Mouse (Mus musculus): ENCODE measurements around the gene Entpd4b. TPM values are rescaled to one million over a fixed set of nuclear protein-coding genes. Genes with fewer than 3 reads are reported as not detected.
"Not testable (repeated sequence)": the region's sequence is repeated elsewhere in the genome, so short reads cannot be mapped to it uniquely, and the experiment has no call there.

The Entpd4b gene
- 10 to 100 TPM; 36.1 to 43.3 (median 39.5) TPM for total RNA-seq (2022)

GRCm38 (mm10) chr14:69555110-69555831 lies at the start of gene Entpd4b:
Gene Entpd4b, plus strand, starts transcription at chr14:69555424.
- DNase-seq (ENCODE audit: low spot score) = not testable (repeated sequence)

- not testable (repeated sequence) for DNase-seq (ENCODE audit: low spot score)
Observed at GRCm38 (mm10) chr14:69507000-69507399, 48.2 kb upstream of the Entpd4b start.

GRCm38 (mm10) chr14:69512449-69512848 lies 42.8 kb upstream of the Entpd4b start, which contains the start of gene Gm27179:
Gene Gm27179, minus strand, starts transcription at chr14:69512549.
- DNase-seq (ENCODE audit: low spot score) = not testable (repeated sequence)

- not testable (repeated sequence) for DNase-seq (ENCODE audit: low spot score)
Observed at GRCm38 (mm10) chr14:69520810-69521209, 34.4 kb upstream of the Entpd4b start.

- DNase-seq (ENCODE audit: low spot score) = not testable (repeated sequence)
Observed at GRCm38 (mm10) chr14:69523001-69523400, 32.2 kb upstream of the Entpd4b start.

- not testable (repeated sequence) for DNase-seq (ENCODE audit: low spot score)
Observed at GRCm38 (mm10) chr14:69526202-69526601, 29.0 kb upstream of the Entpd4b start.

- not testable (repeated sequence) for DNase-seq (ENCODE audit: low spot score)
Observed at GRCm38 (mm10) chr14:69536539-69536938, 18.7 kb upstream of the Entpd4b start.

GRCm38 (mm10) chr14:69540113-69540512 lies 15.1 kb upstream of the Entpd4b start:
- DNase-seq (ENCODE audit: low spot score) = not testable (repeated sequence)

- not testable (repeated sequence) for DNase-seq (ENCODE audit: low spot score)
Observed at GRCm38 (mm10) chr14:69542695-69543094, 12.5 kb upstream of the Entpd4b start.

- DNase-seq (ENCODE audit: low spot score) = not testable (repeated sequence)
Observed at GRCm38 (mm10) chr14:69544033-69544432, 11.2 kb upstream of the Entpd4b start.

GRCm38 (mm10) chr14:69545052-69545451 lies 10.2 kb upstream of the Entpd4b start:
- DNase-seq (ENCODE audit: low spot score) = not testable (repeated sequence)

- DNase-seq (ENCODE audit: low spot score) = not testable (repeated sequence)
Observed at GRCm38 (mm10) chr14:69547310-69547709, 7.9 kb upstream of the Entpd4b start.

- not testable (repeated sequence) for DNase-seq (ENCODE audit: low spot score)
Observed at GRCm38 (mm10) chr14:69556820-69557219, 1.6 kb downstream of the Entpd4b start.

GRCm38 (mm10) chr14:69557550-69557949 lies 2.3 kb downstream of the Entpd4b start:
- DNase-seq (ENCODE audit: low spot score) = not testable (repeated sequence)

Other genes starting within 250 kb of the Entpd4b start
- gene Gm16867, start 52.1 kb upstream of the Entpd4b start, total RNA-seq (2022) = 1 to 10 TPM in 3 of 4 experiments, under 1 TPM in 1; 0.73 to 2.7 (median 1.5) TPM
- gene Gm27179, start 42.9 kb upstream of the Entpd4b start, total RNA-seq (2022) = not detected

All from heart, adult 8-10 months (tissue).